Mouse (Mus musculus) midbrain, postnatal 0 days (tissue): ENCODE measurements around the gene Uhrf2. TPM values are rescaled to one million over a fixed set of nuclear protein-coding genes. Genes with fewer than 3 reads are reported as not detected.
A peak's percentile ranks its signal among the peaks of the same experiment; 100 is the strongest.

ENCODE experiments used
- ATAC-seq: fragments of 200-750 bp; cut with Nextera tagmentation; 2 replicates; pipeline ENCODE4 v1.8.0; 2017; ENCODE audit warnings: moderate number of reproducible peaks, mild to moderate bottlenecking, moderate TSS enrichment, moderate library complexity; ENCODE audit not compliant: low FRiP score
- DNase-seq: peaks from one replicate; pipeline ENCODE4 v3.0.0-alpha.2; 2015; ENCODE audit warnings: low spot score
- H3K27ac ChIP-seq: fragments of 300-500 bp; sonication (generic); 2 replicates; pipeline ENCODE4 v1.5.1; 2014; ENCODE audit warnings: low read depth, mild to moderate bottlenecking, low read length, mixed read lengths
- H3K27me3 ChIP-seq: fragments of 300-500 bp; sonication (generic); 2 replicates; pipeline ENCODE4 v1.6.1; 2014; ENCODE audit warnings: low read length, control low read depth, mixed read lengths; ENCODE audit not compliant: insufficient read depth
- H3K36me3 ChIP-seq: fragments of 300-500 bp; sonication (generic); 2 replicates; pipeline ENCODE4 v1.6.1; 2014; ENCODE audit warnings: low read length, control low read depth, mixed read lengths; ENCODE audit not compliant: insufficient read depth
- H3K4me1 ChIP-seq: fragments of 300-500 bp; sonication (generic); 2 replicates; pipeline ENCODE4 v1.6.1; 2014; ENCODE audit warnings: mild to moderate bottlenecking, control low read depth, antibody characterized with exemption, low read length, mixed read lengths; ENCODE audit not compliant: insufficient read depth
- H3K4me2 ChIP-seq: fragments of 300-500 bp; sonication (generic); 2 replicates; pipeline ENCODE4 v1.6.1; 2014; ENCODE audit warnings: low read depth, mild to moderate bottlenecking, low read length, mixed read lengths; ENCODE audit not compliant: poor library complexity, severe bottlenecking
- H3K4me3 ChIP-seq: fragments of 300-500 bp; sonication (generic); 2 replicates; pipeline ENCODE4 v1.5.1; 2014; ENCODE audit warnings: low read depth, mild to moderate bottlenecking, low read length, moderate library complexity
- H3K9ac ChIP-seq: fragments of 300-500 bp; sonication (generic); replicated peaks from 2 replicates; pipeline ENCODE4 v1.6.1; 2014; ENCODE audit warnings: mild to moderate bottlenecking, low read length, moderate library complexity, mixed read lengths; ENCODE audit not compliant: poor library complexity, severe bottlenecking
- H3K9me3 ChIP-seq: fragments of 300-500 bp; sonication (generic); 2 replicates; pipeline ENCODE4 v1.6.1; 2016; ENCODE audit warnings: low read length, control low read depth
- CTCF ChIP-seq: IDR thresholded peaks from 2 replicates; pipeline ENCODE4 v1.5.1; 2016; ENCODE audit warnings: antibody characterized with exemption, mild to moderate bottlenecking
- WGBS: fragments of 180-500 bp; shearing (Covaris S2); extraction: QIAGEN DNeasy Blood & Tissue Kit; methylation state at CpG from one replicate; pipeline ENCODE4 v1.1.7; 2014; 5-methylcytosine and 5-hydroxymethylcytosine counted together
- polyA plus RNA-seq: library from polyadenylated mRNA; unstranded; fragments of >200 nt; fragmentation: Nextera tagmentation; extraction: Ambion mirVana; gene quantifications from 2 replicates; pipeline ENCODE4 v1.2.1, GENCODE M21; 2015
- total RNA-seq: library from RNA; depleted of rRNA; stranded (reverse); fragments of >200 nt; gene quantifications from 2 replicates; pipeline ENCODE4 v1.2.3, GENCODE M21; 2014

The Uhrf2 gene
- total and polyA plus RNA-seq, 2 experiments from 2014 or later, result 29.7 to 74.4 TPM

DNA sequence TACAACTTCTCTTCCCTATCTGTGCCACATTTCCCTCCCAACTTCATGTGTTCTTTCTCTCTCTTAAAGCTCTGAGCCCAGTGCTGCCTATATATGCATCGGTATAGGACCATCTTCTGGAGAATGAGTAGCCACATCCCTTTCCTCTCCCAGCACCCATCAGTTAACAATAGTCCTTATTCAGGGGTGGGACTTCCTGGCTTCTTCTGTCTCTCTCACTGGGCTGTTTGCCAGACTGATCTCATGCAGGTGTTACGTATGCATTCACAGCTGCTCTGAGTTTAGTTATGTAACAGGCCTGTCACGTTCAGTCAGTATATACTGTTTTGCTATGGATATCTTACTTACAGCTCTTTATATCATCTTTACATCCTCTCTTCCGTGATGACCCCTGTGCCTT is 35.5 kb downstream of the Uhrf2 start:
- DNase-seq, result no peak
- Histone ChIP-seq H3K9me3 (no peaks in the 10 kb centered on the region), H3K4me3 (no peak overlapping the region), H3K9ac (no peak overlapping the region), H3K27me3 (no peaks in the 10 kb centered on the region), H3K36me3 (no peaks in the 10 kb centered on the region), H3K27ac (no peak overlapping the region), H3K4me1 (peaks cover 4% of the 10 kb centered on the region; the same call in 1 of the 2 replicates), H3K4me2 (no peak overlapping the region)
- WGBS, result 71% methylated on average over 4 of the region's 4 CpGs
- ATAC-seq, result no peak
- no peak for TF ChIP-seq CTCF

DNA sequence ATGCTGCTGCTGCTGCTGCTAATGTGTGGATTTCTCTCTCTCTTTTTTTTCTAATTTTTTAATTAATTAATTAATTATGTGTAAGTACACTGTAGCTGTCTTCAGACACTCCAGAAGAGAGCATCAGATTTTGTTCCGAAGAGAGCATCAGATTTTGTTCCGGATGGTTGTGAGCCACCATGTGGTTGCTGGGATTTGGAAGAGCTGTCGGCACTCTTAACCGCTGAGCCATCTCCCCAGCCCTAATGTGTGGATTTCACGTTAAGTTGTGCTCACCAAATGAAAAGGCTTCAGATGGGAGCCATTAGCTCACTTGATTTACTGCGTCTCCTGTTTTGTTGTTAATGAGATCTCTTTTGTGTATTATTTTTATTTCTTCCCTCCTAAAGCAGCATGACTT is 59.9 kb downstream of the Uhrf2 start:
- Histone ChIP-seq H3K9ac (no peak overlapping the region), H3K4me2 (no peak overlapping the region), H3K36me3 (peaks cover 37% of the 10 kb centered on the region; the same call in 1 of the 2 replicates), H3K9me3 (no peaks in the 10 kb centered on the region), H3K27ac (no peak overlapping the region), H3K27me3 (no peaks in the 10 kb centered on the region), H3K4me1 (no peaks in the 10 kb centered on the region), H3K4me3 (no peak overlapping the region)
- ATAC-seq, result no peak
- WGBS, result 84% methylated on average over 6 of the region's 6 CpGs
- TF ChIP-seq CTCF, result no peak
- peak; percentile 21 for DNase-seq

DNA sequence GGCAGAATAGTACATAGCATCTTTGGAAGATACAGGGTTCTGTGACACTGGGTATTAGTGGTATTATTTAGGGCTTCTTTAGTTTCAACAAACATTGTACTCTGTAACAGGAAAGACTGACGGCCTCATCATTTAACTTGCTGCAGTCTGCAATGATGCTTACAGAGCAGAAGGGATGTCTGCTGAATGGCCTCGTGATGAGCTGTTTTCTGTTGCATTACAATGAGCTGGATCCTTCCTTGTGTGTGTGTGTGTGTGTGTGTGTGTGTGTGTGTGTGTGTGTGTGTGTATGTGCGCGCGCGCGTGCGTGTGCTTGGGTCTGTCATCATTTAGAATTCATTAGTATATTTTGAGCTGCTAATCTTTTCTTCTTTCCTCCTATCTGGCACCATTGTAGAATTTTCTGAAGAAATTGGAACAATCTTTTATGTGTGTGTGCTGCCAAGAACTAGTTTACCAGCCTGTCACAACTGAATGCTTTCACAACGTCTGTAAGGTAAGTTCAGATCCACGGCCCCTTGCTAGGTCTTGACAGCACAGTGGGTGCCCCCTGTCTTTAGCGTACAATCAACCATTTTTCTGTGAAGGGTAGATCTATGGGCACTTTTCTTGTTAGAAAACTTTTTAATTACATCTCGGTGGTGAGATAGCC is 61.5 kb downstream of the Uhrf2 start:
- no peak for DNase-seq
- Histone ChIP-seq H3K9ac (no peak overlapping the region), H3K9me3 (no peaks in the 10 kb centered on the region), H3K4me1 (no peaks in the 10 kb centered on the region), H3K27ac (no peak overlapping the region), H3K4me3 (no peak overlapping the region), H3K4me2 (no peak overlapping the region), H3K36me3 (peaks cover 29% of the 10 kb centered on the region; the same call in 1 of the 2 replicates), H3K27me3 (no peaks in the 10 kb centered on the region)
- TF ChIP-seq CTCF, result no peak
- 82% methylated on average over 12 of the region's 12 CpGs for WGBS
- ATAC-seq, result no peak

DNA sequence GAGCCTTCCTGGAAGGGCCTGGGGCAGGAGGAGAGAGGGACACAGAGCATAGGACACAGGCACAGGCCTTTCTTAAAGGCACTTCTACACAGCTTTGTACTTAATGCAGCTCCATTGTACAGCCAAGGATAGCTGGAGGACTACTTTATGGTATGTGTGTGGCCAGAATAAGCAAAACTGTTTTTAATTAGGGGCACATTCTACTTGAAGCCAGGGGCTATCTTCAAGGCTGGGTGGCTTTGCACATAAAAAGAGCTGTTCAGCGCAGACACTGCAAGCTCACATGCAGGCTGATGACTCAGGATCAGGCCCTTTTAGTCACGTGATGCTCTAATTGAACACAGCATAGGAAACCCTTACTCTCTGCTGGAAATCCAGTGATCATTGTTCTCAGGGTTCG is 65.9 kb downstream of the Uhrf2 start:
- TF ChIP-seq CTCF, result no peak
- Histone ChIP-seq H3K9ac (no peak overlapping the region), H3K4me1 (0 out of 2 replicates have a peak, but pooled peaks cover 10% of the 10 kb centered on the region), H3K4me3 (no peak overlapping the region), H3K4me2 (no peak overlapping the region), H3K27ac (peak overlapping the region; percentile 65), H3K27me3 (no peaks in the 10 kb centered on the region), H3K9me3 (no peaks in the 10 kb centered on the region), H3K36me3 (peaks cover 20% of the 10 kb centered on the region)
- WGBS, result 35% methylated on average over 3 of the region's 3 CpGs
- DNase-seq (peak; percentile 43), ATAC-seq (peak; percentile 41; the same call in 1 of the 2 replicates)

DNA sequence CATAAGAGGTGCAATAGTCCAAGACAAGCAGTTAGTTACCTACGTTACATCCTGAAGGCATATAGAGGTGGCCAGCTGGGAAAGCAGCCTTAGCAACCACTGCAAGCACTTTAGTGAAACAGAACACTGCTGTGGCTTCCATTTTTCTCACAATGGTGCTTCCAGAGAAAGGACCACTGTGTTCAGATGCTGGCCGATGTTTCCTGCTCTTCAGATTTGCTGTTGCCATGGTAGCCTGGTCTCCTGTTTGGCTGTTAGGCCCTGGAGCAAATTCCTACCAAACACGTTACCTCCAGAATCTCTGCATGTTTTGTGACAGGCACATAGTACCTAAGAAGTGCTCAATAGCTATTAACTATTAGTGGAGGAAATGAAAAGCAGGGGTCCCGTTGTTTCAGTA is 66.7 kb downstream of the Uhrf2 start:
- Histone ChIP-seq H3K4me1 (0 out of 2 replicates have a peak, but pooled peaks cover 10% of the 10 kb centered on the region), H3K36me3 (peaks cover 19% of the 10 kb centered on the region), H3K9me3 (no peaks in the 10 kb centered on the region), H3K27ac (peak overlapping the region; percentile 65), H3K9ac (no peak overlapping the region), H3K27me3 (no peaks in the 10 kb centered on the region), H3K4me3 (no peak overlapping the region), H3K4me2 (no peak overlapping the region)
- DNase-seq (peak; percentile 40), ATAC-seq (peak; percentile 69)
- 39% methylated on average over 4 of the region's 4 CpGs for WGBS
- TF ChIP-seq CTCF, result no peak

DNA sequence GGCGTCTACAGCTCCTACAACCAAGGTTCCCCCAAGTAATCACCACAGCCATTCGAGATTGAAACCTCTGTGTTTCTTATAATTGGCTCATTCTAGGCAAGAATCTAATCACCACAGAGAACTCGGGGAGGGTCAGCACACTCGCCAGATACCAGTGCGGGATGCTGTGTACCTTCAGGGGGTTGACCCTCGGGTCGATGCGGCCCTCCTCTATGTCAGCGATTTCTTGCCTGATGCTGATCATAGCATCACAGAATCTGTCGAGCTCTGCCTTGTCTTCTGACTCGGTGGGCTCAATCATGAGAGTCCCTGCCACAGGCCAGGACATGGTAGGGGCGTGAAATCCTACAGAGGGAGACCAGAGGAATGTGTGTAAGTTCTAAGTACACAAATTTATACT is 70.3 kb downstream of the Uhrf2 start:
- H3K27ac ChIP-seq, result no peak overlapping the region
- WGBS, result 97% methylated on average over 12 of the region's 12 CpGs
- no peak overlapping the region for H3K9ac ChIP-seq
- TF ChIP-seq CTCF, result no peak
- H3K36me3 ChIP-seq, result peaks cover 8% of the 10 kb centered on the region; the same call in 1 of the 2 replicates
- ATAC-seq, result no peak
- no peak overlapping the region for H3K4me2 ChIP-seq
- no peak for DNase-seq
- H3K9me3 ChIP-seq, result no peaks in the 10 kb centered on the region
- H3K4me1 ChIP-seq, result 0 out of 2 replicates have a peak, but pooled peaks cover 10% of the 10 kb centered on the region
- H3K27me3 ChIP-seq, result no peaks in the 10 kb centered on the region
- no peak overlapping the region for H3K4me3 ChIP-seq
